Mouse (Mus musculus): ENCODE measurements around the gene 4930502E18Rik. TPM values are rescaled to one million over a fixed set of nuclear protein-coding genes. Genes with fewer than 3 reads are reported as not detected.

4930502E18Rik gene
- polyA plus RNA-seq, 1 experiment: not detected

DNA sequence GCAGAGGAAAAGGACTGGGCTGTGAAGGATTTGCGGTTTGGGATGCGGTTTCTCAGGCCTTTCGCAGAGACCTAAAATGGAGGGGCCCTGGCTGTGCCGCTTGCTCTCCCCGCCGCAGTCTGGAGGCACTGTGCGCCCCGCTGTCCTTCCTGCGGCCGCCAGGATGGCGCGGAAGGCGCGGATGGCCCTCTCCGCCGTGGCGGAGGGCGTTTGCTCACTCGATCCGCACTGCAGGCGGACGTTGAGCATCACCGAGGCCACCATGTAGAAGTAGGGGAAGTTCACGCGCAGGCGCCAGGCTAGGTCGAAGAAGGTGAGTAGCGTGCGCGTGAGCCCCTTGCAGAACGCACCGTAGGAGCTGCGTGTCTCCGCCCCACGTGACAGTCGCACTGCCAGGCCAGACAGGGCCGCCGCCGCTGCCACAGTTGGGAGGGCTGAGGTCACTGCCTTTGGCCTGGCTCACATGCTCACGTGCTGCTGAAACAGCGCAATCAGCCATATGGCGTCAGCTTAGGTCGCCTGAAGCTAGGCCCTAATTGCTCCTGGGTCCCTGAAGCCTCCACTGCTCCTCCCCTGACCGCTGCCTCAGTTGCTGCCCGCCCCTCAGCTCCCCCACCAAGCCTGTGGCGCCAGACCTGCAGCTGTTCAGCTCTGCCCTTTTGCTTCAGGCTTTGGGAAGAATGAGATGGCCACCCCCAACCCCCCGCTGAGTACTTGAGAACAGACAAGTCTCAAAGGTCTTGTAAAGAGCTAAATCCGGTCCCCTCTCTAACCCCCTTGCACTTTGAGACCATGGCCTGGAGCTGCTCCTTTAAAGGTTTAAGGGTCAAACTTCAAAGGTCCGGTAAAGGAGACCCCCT, 8.1 kb upstream of the 4930502E18Rik start:
- TF ChIP-seq CTCF (IDR thresholded peaks at IDR 0.05; ENCODE audit: insufficient read depth, low read length): no peak
- no peak for TF ChIP-seq POLR2A (IDR thresholded peaks at IDR 0.05; ENCODE audit: borderline replicate concordance, extremely low read depth, low read depth, low read length)
- DNase-seq: peak; percentile 8
- no peaks in the 10 kb centered on the region for H3K4me1 ChIP-seq (ENCODE audit: control insufficient read depth, insufficient read depth, low read length)

DNA sequence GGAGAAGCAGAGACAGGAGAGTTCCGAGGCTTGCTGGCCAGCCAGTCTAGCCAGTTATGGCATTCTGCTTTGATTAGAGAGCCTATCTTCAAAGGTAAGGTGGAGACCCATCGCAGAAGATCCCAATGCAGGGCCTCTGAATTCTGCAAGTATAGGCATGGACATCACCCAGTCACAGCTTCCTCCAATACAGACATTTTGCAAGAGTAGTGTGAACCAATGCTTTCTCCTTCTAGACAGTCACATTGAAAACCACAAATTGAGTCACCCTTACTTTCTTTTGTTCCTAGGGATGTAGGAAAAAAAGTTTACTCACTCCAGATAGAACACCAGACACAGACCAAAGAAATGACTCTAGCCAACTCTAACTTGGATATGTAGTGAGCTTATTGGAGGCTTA, 4.3 kb downstream of the 4930502E18Rik start:
- no peak overlapping the region for H3K4me3 ChIP-seq (replicated peaks; ENCODE audit: extremely low read depth, low read depth, low read length)
- TF ChIP-seq CTCF (IDR thresholded peaks at IDR 0.05; ENCODE audit: insufficient read depth, low read length) (no peak), POLR2A (IDR thresholded peaks at IDR 0.05; ENCODE audit: borderline replicate concordance, extremely low read depth, low read depth, low read length) (no peak)
- DNase-seq: no peak
- H3K4me1 ChIP-seq (ENCODE audit: control insufficient read depth, insufficient read depth, low read length): no peaks in the 10 kb centered on the region
- WGBS: 78% methylated on average over 2 of the region's 2 CpGs

More for the DNA sequence above, 8.1 kb upstream of the 4930502E18Rik start:
- 26% methylated on average over 49 of the region's 49 CpGs for WGBS
- H3K4me3 ChIP-seq (replicated peaks; ENCODE audit: extremely low read depth, low read depth, low read length): no peak overlapping the region

DNA sequence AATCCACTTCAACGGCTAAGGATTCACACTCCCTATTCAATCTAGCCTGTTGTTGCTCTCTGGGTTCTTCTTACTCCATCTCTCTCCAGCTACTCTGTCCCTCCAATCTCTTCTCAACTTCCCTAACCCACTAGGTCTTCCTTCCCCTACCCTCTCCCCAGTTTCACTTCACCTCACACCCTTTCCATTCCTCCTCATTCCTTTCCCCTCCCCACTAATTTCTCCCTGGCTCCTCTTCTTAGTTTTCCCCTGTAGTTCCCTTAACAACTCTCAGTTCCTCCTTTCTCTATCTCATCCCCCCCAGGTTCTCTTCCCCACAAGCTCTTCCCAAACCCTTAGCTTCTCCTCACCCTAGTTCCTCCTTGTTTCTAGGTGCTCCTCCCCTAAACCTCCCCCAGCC, 28.2 kb downstream of the 4930502E18Rik start:
- no peak for DNase-seq

DNA sequence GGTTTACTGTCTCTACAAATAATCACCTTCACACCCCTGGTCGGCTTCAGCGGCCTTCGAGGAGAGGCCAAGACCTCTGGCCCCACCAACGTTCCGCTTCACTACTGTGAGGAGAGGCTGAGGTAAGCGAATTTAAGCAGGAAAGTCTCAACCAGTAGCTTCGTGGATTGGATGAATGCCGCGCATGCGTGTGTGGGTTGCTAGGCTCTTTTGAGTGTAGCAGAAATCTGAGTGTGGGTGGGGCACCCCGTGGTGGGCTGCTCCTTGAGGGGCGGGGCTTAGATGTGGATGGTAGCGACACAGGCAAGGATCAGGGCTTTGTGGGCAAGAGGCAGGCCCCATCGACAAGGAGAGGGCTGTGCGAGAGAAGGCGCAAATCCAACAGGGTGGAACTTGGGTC, 33.1 kb downstream of the 4930502E18Rik start, which contains the start of gene 1700013H16Rik:
1700013H16Rik (minus strand) TSS at position 96 of the 400 bp plus-strand sequence.
- 88% methylated on average over 16 of the region's 16 CpGs for WGBS
- no peak for TF ChIP-seq POLR2A (IDR thresholded peaks at IDR 0.05; ENCODE audit: borderline replicate concordance, extremely low read depth, low read depth, low read length)
- TF ChIP-seq CTCF (IDR thresholded peaks at IDR 0.05; ENCODE audit: insufficient read depth, low read length): no peak
- no peak for DNase-seq
- H3K4me1 ChIP-seq (ENCODE audit: control insufficient read depth, insufficient read depth, low read length): no peaks in the 10 kb centered on the region
- H3K4me3 ChIP-seq (replicated peaks; ENCODE audit: extremely low read depth, low read depth, low read length): no peak within 1 kb of the TSS

More for the DNA sequence above, 28.2 kb downstream of the 4930502E18Rik start:
- TF ChIP-seq CTCF (IDR thresholded peaks at IDR 0.05; ENCODE audit: insufficient read depth, low read length) (no peak), POLR2A (IDR thresholded peaks at IDR 0.05; ENCODE audit: borderline replicate concordance, extremely low read depth, low read depth, low read length) (no peak)
- no peak overlapping the region for H3K4me3 ChIP-seq (replicated peaks; ENCODE audit: extremely low read depth, low read depth, low read length)
- H3K4me1 ChIP-seq (ENCODE audit: control insufficient read depth, insufficient read depth, low read length): no peaks in the 10 kb centered on the region
- WGBS: 88% methylated on average over 1 of the region's 1 CpGs

DNA sequence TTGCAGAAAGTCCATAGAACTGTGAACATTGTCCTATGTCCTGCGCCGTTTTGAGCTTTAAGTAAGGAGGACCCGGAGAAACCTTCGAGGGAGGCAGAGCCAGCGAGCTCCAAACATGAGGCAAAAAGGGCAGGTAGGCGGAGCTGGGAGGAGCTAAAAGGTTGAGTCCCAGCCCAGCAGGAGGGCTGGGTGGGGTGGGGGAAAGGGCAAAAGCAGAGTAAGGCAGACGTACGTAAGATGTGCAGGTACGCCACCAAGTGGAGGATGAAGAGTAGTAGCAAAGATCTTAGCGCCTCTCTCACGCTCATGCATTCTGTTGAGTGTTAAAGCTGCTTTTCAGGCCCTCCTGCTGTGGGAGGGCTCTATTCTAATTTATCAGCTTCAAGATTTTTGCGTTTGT, 51.6 kb downstream of the 4930502E18Rik start, which contains the start of gene Zfp36l3:
Zfp36l3 (minus strand) TSS at position 119 of the 400 bp plus-strand sequence.
- no peak for DNase-seq
- 83% methylated on average over 12 of the region's 12 CpGs for WGBS

More for the DNA sequence above, 51.6 kb downstream of the 4930502E18Rik start, which contains the start of gene Zfp36l3:
- H3K4me1 ChIP-seq (ENCODE audit: control insufficient read depth, insufficient read depth, low read length): no peaks in the 10 kb centered on the region
- no peak within 1 kb of the TSS for H3K4me3 ChIP-seq (replicated peaks; ENCODE audit: extremely low read depth, low read depth, low read length)
- TF ChIP-seq POLR2A (IDR thresholded peaks at IDR 0.05; ENCODE audit: borderline replicate concordance, extremely low read depth, low read depth, low read length): no peak
- TF ChIP-seq CTCF (IDR thresholded peaks at IDR 0.05; ENCODE audit: insufficient read depth, low read length): no peak

Other genes with a start within 250 kb of the 4930502E18Rik start
- gene Rtl8c, start 116.8 kb upstream of the 4930502E18Rik start, polyA plus RNA-seq (2012; rRNA removed): 31.2 and 31.9 TPM in 2 replicates
- not detected in 2 replicates for gene Gm14597, start 115.8 kb upstream of the 4930502E18Rik start, polyA plus RNA-seq (2012; rRNA removed)
- 410 and 432 TPM in 2 replicates for gene Rtl8a, start 81.1 kb upstream of the 4930502E18Rik start, polyA plus RNA-seq (2012; rRNA removed)
- 314 and 349 TPM in 2 replicates for gene Rtl8b, start 54.4 kb upstream of the 4930502E18Rik start, polyA plus RNA-seq (2012; rRNA removed)
- gene 1700013H16Rik, start 33.0 kb downstream of the 4930502E18Rik start, polyA plus RNA-seq (2012; rRNA removed): not detected in 2 replicates
- 0.19 and 0.23 TPM in 2 replicates for gene Zfp36l3, start 51.6 kb downstream of the 4930502E18Rik start, polyA plus RNA-seq (2012; rRNA removed)
- 0.32 and 0.71 TPM in 2 replicates for gene Xlr, start 72.9 kb downstream of the 4930502E18Rik start, polyA plus RNA-seq (2012; rRNA removed)